8 mouse cellular contexts compared by ENCODE assay signal in genomic region chr17:84008682-84009052, GRCm38 (mm10).
DNase-seq lines count a peak whose midpoint lies in the region; ATAC-seq lines count a peak whose summit lies in the region.
"Had no signal": no experiment of that assay in that cellular context is flagged by ENCODE, and none has a peak within 500 bp of the region (broad histone marks: within the 10 kb centered on the region; RNA-seq: fewer than 3 reads in every experiment).

No protein-coding gene starts in this region.

- no peaks in the 10 kb centered on the region for H3K36me3 ChIP-seq in midbrain, embryonic 10.5 days
- H3K36me3 ChIP-seq in midbrain, embryonic 11.5 days (ENCODE audit: control insufficient read depth, insufficient read depth, low read length) = no peaks in the 10 kb centered on the region
- no peaks in the 10 kb centered on the region for H3K36me3 ChIP-seq in embryonic facial prominence, embryonic 13.5 days
- no peaks in the 10 kb centered on the region for H3K36me3 ChIP-seq in intestine, embryonic 15.5 days
- no peaks in the 10 kb centered on the region for H3K36me3 ChIP-seq in stomach, embryonic 15.5 days

- no peak for ATAC-seq in midbrain, embryonic 11.5 days (ENCODE audit: low FRiP score)
- no peak for ATAC-seq in embryonic facial prominence, embryonic 13.5 days (ENCODE audit: insufficient number of reproducible peaks, insufficient read depth, low FRiP score, low TSS enrichment, low read depth)
- ATAC-seq in intestine, embryonic 15.5 days = peak; percentile 26; the same call in 1 of the 2 replicates
- ATAC-seq in stomach, embryonic 15.5 days (ENCODE audit: insufficient read depth, low FRiP score, low read depth) = no peak
- ATAC-seq: liver, postnatal 0 days had no signal

- no peaks in the 10 kb centered on the region for H3K9me3 ChIP-seq in midbrain, embryonic 10.5 days (replicated peaks)
- no peaks in the 10 kb centered on the region for H3K9me3 ChIP-seq in midbrain, embryonic 11.5 days (ENCODE audit: control insufficient read depth, low read length)
- no peaks in the 10 kb centered on the region for H3K9me3 ChIP-seq in embryonic facial prominence, embryonic 13.5 days
- no peaks in the 10 kb centered on the region for H3K9me3 ChIP-seq in intestine, embryonic 15.5 days
- H3K9me3 ChIP-seq in stomach, embryonic 15.5 days = no peaks in the 10 kb centered on the region

- no peak overlapping the region for H3K9ac ChIP-seq in midbrain, embryonic 11.5 days (ENCODE audit: low read length)
- no peak overlapping the region for H3K9ac ChIP-seq in embryonic facial prominence, embryonic 13.5 days
- H3K9ac ChIP-seq in intestine, embryonic 15.5 days = no peak overlapping the region
- no peak overlapping the region for H3K9ac ChIP-seq in stomach, embryonic 15.5 days
- H3K9ac ChIP-seq: liver, postnatal 0 days had no signal

- DNase-seq in midbrain, embryonic 10.5 days (ENCODE audit: low spot score) = no peak
- DNase-seq in midbrain, embryonic 11.5 days (ENCODE audit: low spot score, missing footprints) = no peak
- DNase-seq in adrenal gland, adult 8-10 months = no peak
- no peak for DNase-seq in frontal cortex, postnatal 36 days (ENCODE audit: low spot score in 2 of 2)
- DNase-seq: liver, postnatal 0 days had no signal

- 60% methylated on average over 7 of the region's 7 CpGs for WGBS in midbrain, embryonic 10.5 days
- WGBS in midbrain, embryonic 11.5 days = 57% methylated on average over 7 of the region's 7 CpGs
- WGBS in embryonic facial prominence, embryonic 13.5 days = 39% methylated on average over 7 of the region's 7 CpGs
- WGBS in intestine, embryonic 15.5 days = 42% methylated on average over 7 of the region's 7 CpGs
- 54% methylated on average over 7 of the region's 7 CpGs for WGBS in stomach, embryonic 15.5 days

- peaks cover 12% of the 10 kb centered on the region for H3K27me3 ChIP-seq in midbrain, embryonic 10.5 days (ENCODE audit: low read depth, poor library complexity, severe bottlenecking)
- H3K27me3 ChIP-seq in midbrain, embryonic 11.5 days (ENCODE audit: control insufficient read depth, insufficient read depth, low read length) = no peaks in the 10 kb centered on the region
- H3K27me3 ChIP-seq in embryonic facial prominence, embryonic 13.5 days = no peaks in the 10 kb centered on the region
- no peaks in the 10 kb centered on the region for H3K27me3 ChIP-seq in intestine, embryonic 15.5 days (replicated peaks)
- no peaks in the 10 kb centered on the region for H3K27me3 ChIP-seq in stomach, embryonic 15.5 days (replicated peaks)

- no peak overlapping the region for H3K4me3 ChIP-seq in midbrain, embryonic 10.5 days
- H3K4me3 ChIP-seq in midbrain, embryonic 11.5 days (ENCODE audit: low read depth, low read length) = no peak overlapping the region
- no peak overlapping the region for H3K4me3 ChIP-seq in embryonic facial prominence, embryonic 13.5 days
- no peak overlapping the region for H3K4me3 ChIP-seq in intestine, embryonic 15.5 days (replicated peaks)
- H3K4me3 ChIP-seq in stomach, embryonic 15.5 days (replicated peaks) = no peak overlapping the region

- H3K4me2 ChIP-seq in midbrain, embryonic 11.5 days = no peak overlapping the region
- no peak overlapping the region for H3K4me2 ChIP-seq in embryonic facial prominence, embryonic 13.5 days
- H3K4me2 ChIP-seq in intestine, embryonic 15.5 days (replicated peaks) = no peak overlapping the region
- no peak overlapping the region for H3K4me2 ChIP-seq in stomach, embryonic 15.5 days

- H3K27ac ChIP-seq in midbrain, embryonic 10.5 days (replicated peaks) = peak overlapping the region; percentile 63; the same call in 1 of the 2 replicates
- no peak overlapping the region for H3K27ac ChIP-seq in midbrain, embryonic 11.5 days (ENCODE audit: low read depth, low read length)
- peak overlapping the region; percentile 69; the same call in 1 of the 2 replicates for H3K27ac ChIP-seq in embryonic facial prominence, embryonic 13.5 days
- H3K27ac ChIP-seq in intestine, embryonic 15.5 days = peak overlapping the region; percentile 32
- 0 out of 2 replicates have a peak overlapping the region, but pooled peaks have one; percentile 9 for H3K27ac ChIP-seq in stomach, embryonic 15.5 days

- peaks cover 22% of the 10 kb centered on the region for H3K4me1 ChIP-seq in midbrain, embryonic 10.5 days
- peaks cover 4% of the 10 kb centered on the region; the same call in 1 of the 2 replicates for H3K4me1 ChIP-seq in midbrain, embryonic 11.5 days (ENCODE audit: control insufficient read depth, insufficient read depth, low read length)
- H3K4me1 ChIP-seq in embryonic facial prominence, embryonic 13.5 days = peaks cover 56% of the 10 kb centered on the region
- peaks cover 36% of the 10 kb centered on the region for H3K4me1 ChIP-seq in intestine, embryonic 15.5 days (replicated peaks)
- peaks cover 8% of the 10 kb centered on the region; the same call in 1 of the 2 replicates for H3K4me1 ChIP-seq in stomach, embryonic 15.5 days
